Mouse (Mus musculus): ENCODE measurements around the gene Syngr2. TPM values are rescaled to one million over a fixed set of nuclear protein-coding genes. Genes with fewer than 3 reads are reported as not detected.

Gene Syngr2
- polyA plus RNA-seq, 2 experiments, result 41.4 to 75.8 TPM

- TF ChIP-seq POLR2A (IDR thresholded peaks at IDR 0.05; ENCODE audit: borderline replicate concordance, extremely low read depth, insufficient read depth, insufficient read length), result no peak
- H3K27ac ChIP-seq (replicated peaks; ENCODE audit: low read depth, low read length), result no peak overlapping the region
- no peak overlapping the region for H3K4me2 ChIP-seq (replicated peaks; ENCODE audit: low read depth, low read length, severe bottlenecking)
- H3K27me3 ChIP-seq (ENCODE audit: control insufficient read depth, insufficient read depth, low read length), result no peaks in the 10 kb centered on the region
- no peak for DNase-seq (ENCODE audit: low spot score)
- H3K4me3 ChIP-seq (replicated peaks; ENCODE audit: low read length), result no peak overlapping the region
- no peaks in the 10 kb centered on the region for H3K9me3 ChIP-seq (ENCODE audit: control insufficient read depth, low read length)
- ATAC-seq (ENCODE audit: low FRiP score, low read depth), result no peak
- peaks cover 59% of the 10 kb centered on the region for H3K36me3 ChIP-seq (ENCODE audit: control insufficient read depth, insufficient read depth, low read length)
- 93% methylated on average over 5 of the region's 5 CpGs for WGBS
- H3K4me1 ChIP-seq (ENCODE audit: control insufficient read depth, insufficient read depth, low read length), result no peaks in the 10 kb centered on the region
- H3K9ac ChIP-seq (ENCODE audit: low read depth, low read length, severe bottlenecking), result no peak overlapping the region
These were observed 44.1 kb upstream of the Syngr2 start for GRCm38 (mm10) chr11:117765361-117765760.

- Histone ChIP-seq H3K27me3 (ENCODE audit: control insufficient read depth, insufficient read depth, low read length) (no peaks in the 10 kb centered on the region), H3K9me3 (ENCODE audit: control insufficient read depth, low read length) (no peaks in the 10 kb centered on the region), H3K9ac (ENCODE audit: low read depth, low read length, severe bottlenecking) (no peak overlapping the region), H3K36me3 (ENCODE audit: control insufficient read depth, insufficient read depth, low read length) (peaks cover 54% of the 10 kb centered on the region), H3K27ac (replicated peaks; ENCODE audit: low read depth, low read length) (no peak overlapping the region), H3K4me1 (ENCODE audit: control insufficient read depth, insufficient read depth, low read length) (no peaks in the 10 kb centered on the region), H3K4me2 (replicated peaks; ENCODE audit: low read depth, low read length, severe bottlenecking) (no peak overlapping the region), H3K4me3 (replicated peaks; ENCODE audit: low read length) (no peak overlapping the region)
- no peak for ATAC-seq (ENCODE audit: low FRiP score, low read depth)
- no peak for DNase-seq (ENCODE audit: low spot score)
- no peak for TF ChIP-seq POLR2A (IDR thresholded peaks at IDR 0.05; ENCODE audit: borderline replicate concordance, extremely low read depth, insufficient read depth, insufficient read length)
- WGBS, result 87% methylated on average over 3 of the region's 3 CpGs
These were observed 43.2 kb upstream of the Syngr2 start for GRCm38 (mm10) chr11:117766275-117766674.

- TF ChIP-seq POLR2A (IDR thresholded peaks at IDR 0.05; ENCODE audit: borderline replicate concordance, extremely low read depth, insufficient read depth, insufficient read length), result no peak
- H3K9ac ChIP-seq (ENCODE audit: low read depth, low read length, severe bottlenecking), result no peak overlapping the region
- H3K4me2 ChIP-seq (replicated peaks; ENCODE audit: low read depth, low read length, severe bottlenecking), result no peak overlapping the region
- no peaks in the 10 kb centered on the region for H3K9me3 ChIP-seq (ENCODE audit: control insufficient read depth, low read length)
- no peaks in the 10 kb centered on the region for H3K4me1 ChIP-seq (ENCODE audit: control insufficient read depth, insufficient read depth, low read length)
- ATAC-seq (ENCODE audit: low FRiP score, low read depth), result no peak
- 84% methylated on average over 20 of the region's 20 CpGs for WGBS
- no peaks in the 10 kb centered on the region for H3K27me3 ChIP-seq (ENCODE audit: control insufficient read depth, insufficient read depth, low read length)
- no peak overlapping the region for H3K4me3 ChIP-seq (replicated peaks; ENCODE audit: low read length)
- peaks cover 38% of the 10 kb centered on the region for H3K36me3 ChIP-seq (ENCODE audit: control insufficient read depth, insufficient read depth, low read length)
- H3K27ac ChIP-seq (replicated peaks; ENCODE audit: low read depth, low read length), result no peak overlapping the region
- DNase-seq (ENCODE audit: low spot score), result no peak
These were observed 40.5 kb upstream of the Syngr2 start for GRCm38 (mm10) chr11:117768725-117769682.

- no peak overlapping the region for H3K9ac ChIP-seq (ENCODE audit: low read depth, low read length, severe bottlenecking)
- H3K4me2 ChIP-seq (replicated peaks; ENCODE audit: low read depth, low read length, severe bottlenecking), result no peak overlapping the region
- no peak for ATAC-seq (ENCODE audit: low FRiP score, low read depth)
- H3K36me3 ChIP-seq (ENCODE audit: control insufficient read depth, insufficient read depth, low read length), result peaks cover 34% of the 10 kb centered on the region
- H3K4me3 ChIP-seq (replicated peaks; ENCODE audit: low read length), result no peak overlapping the region
- TF ChIP-seq POLR2A (IDR thresholded peaks at IDR 0.05; ENCODE audit: borderline replicate concordance, extremely low read depth, insufficient read depth, insufficient read length), result no peak
- 86% methylated on average over 7 of the region's 7 CpGs for WGBS
- H3K27ac ChIP-seq (replicated peaks; ENCODE audit: low read depth, low read length), result no peak overlapping the region
- H3K9me3 ChIP-seq (ENCODE audit: control insufficient read depth, low read length), result no peaks in the 10 kb centered on the region
- no peaks in the 10 kb centered on the region for H3K4me1 ChIP-seq (ENCODE audit: control insufficient read depth, insufficient read depth, low read length)
- no peak for DNase-seq (ENCODE audit: low spot score)
- no peaks in the 10 kb centered on the region for H3K27me3 ChIP-seq (ENCODE audit: control insufficient read depth, insufficient read depth, low read length)
These were observed 39.8 kb upstream of the Syngr2 start for GRCm38 (mm10) chr11:117769683-117770047.

- ATAC-seq (ENCODE audit: low FRiP score, low read depth) (no peak), DNase-seq (ENCODE audit: low spot score) (no peak)
- no peak for TF ChIP-seq POLR2A (IDR thresholded peaks at IDR 0.05; ENCODE audit: borderline replicate concordance, extremely low read depth, insufficient read depth, insufficient read length)
- H3K27me3 ChIP-seq (ENCODE audit: control insufficient read depth, insufficient read depth, low read length), result no peaks in the 10 kb centered on the region
- no peak overlapping the region for H3K4me2 ChIP-seq (replicated peaks; ENCODE audit: low read depth, low read length, severe bottlenecking)
- H3K9ac ChIP-seq (ENCODE audit: low read depth, low read length, severe bottlenecking), result no peak overlapping the region
- no peaks in the 10 kb centered on the region for H3K4me1 ChIP-seq (ENCODE audit: control insufficient read depth, insufficient read depth, low read length)
- no peak overlapping the region for H3K4me3 ChIP-seq (replicated peaks; ENCODE audit: low read length)
- no peaks in the 10 kb centered on the region for H3K9me3 ChIP-seq (ENCODE audit: control insufficient read depth, low read length)
- H3K27ac ChIP-seq (replicated peaks; ENCODE audit: low read depth, low read length), result no peak overlapping the region
- H3K36me3 ChIP-seq (ENCODE audit: control insufficient read depth, insufficient read depth, low read length), result peaks cover 34% of the 10 kb centered on the region
- WGBS, result 84% methylated on average over 10 of the region's 10 CpGs
These were observed 39.1 kb upstream of the Syngr2 start for GRCm38 (mm10) chr11:117770407-117770806.
